Mouse (Mus musculus) macrophage (primary cell): ENCODE data around the gene Perp. TPM values are rescaled to one million over a fixed set of nuclear protein-coding genes. Genes with fewer than 3 reads are reported as not detected.

Experiments used
- H3K27ac ChIP-seq: fragments of 350-480 bp; formaldehyde crosslinking; 2 replicates; pipeline ENCODE4 v1.9.0; 2021
- H3K36me3 ChIP-seq: fragments of 350-480 bp; formaldehyde crosslinking; 2 replicates; pipeline ENCODE4 v1.9.0; 2021; ENCODE audit errors: inconsistent target
- H3K4me3 ChIP-seq: fragments of 350-480 bp; formaldehyde crosslinking; 2 replicates; pipeline ENCODE4 v1.9.0; 2021; ENCODE audit errors: inconsistent target
- H3K79me2 ChIP-seq: fragments of 350-480 bp; formaldehyde crosslinking; 2 replicates; pipeline ENCODE4 v1.9.0; 2021; ENCODE audit errors: inconsistent target
- WGBS: methylation state at CpG from one replicate; pipeline ENCODE4 v1.1.7; 2026; ENCODE audit warnings: inconsistent platforms; ENCODE audit not compliant: missing documents; 5-methylcytosine and 5-hydroxymethylcytosine counted together
- polyA plus RNA-seq: library from polyadenylated mRNA; stranded (reverse); fragments of 250-400 nt; gene quantifications from 3 replicates; pipeline ENCODE4 v1.2.4, GENCODE M21; 2018; ENCODE audit warnings: inconsistent platforms

Perp gene
- polyA plus RNA-seq, 1 experiment from 2014 or later = not detected

GRCm38 (mm10) chr10:18882190-18882589 lies 37.4 kb downstream of the Perp start:
- H3K79me2 ChIP-seq = no peaks in the 10 kb centered on the region
- no peak overlapping the region for H3K4me3 ChIP-seq
- H3K27ac ChIP-seq = no peak overlapping the region
- WGBS = 91% methylated on average over 1 of the region's 1 CpGs
- no peaks in the 10 kb centered on the region for H3K36me3 ChIP-seq

DNA sequence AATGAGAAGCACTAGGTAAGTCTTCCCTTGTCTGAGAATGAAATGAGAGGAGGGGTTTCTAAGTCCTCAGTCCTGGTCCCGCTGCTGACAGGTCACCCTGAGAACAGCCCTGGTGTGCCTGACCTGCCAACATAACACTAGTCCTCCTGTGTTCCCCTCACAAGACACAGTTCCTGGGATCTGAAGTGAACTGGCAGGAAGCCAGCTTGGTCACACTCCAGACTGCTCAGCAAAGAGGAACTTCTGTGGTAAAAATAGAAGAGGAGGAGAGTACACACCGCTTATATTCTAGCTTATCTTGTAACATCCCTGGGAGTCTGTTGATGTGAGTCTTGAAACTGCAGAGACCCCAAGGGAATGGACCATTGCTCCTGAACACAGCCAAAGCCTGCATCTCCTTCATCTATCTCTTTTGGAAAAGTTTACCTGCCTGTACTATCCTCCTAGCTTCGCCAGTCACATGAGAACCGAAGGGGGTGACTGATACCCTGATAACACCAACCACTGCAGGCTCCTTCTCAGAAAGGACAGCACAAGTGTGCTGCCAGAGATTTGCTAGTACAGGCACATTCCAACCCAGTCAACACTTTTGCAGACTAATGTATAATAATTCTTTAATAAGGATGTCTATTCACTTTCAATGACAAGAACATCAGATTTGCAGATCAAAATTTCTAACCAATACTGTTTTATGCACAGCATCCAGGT lies 42.3 kb downstream of the Perp start:
- Histone ChIP-seq H3K36me3 (no peaks in the 10 kb centered on the region), H3K79me2 (no peaks in the 10 kb centered on the region), H3K27ac (no peak overlapping the region), H3K4me3 (no peak overlapping the region)
- WGBS = 11% methylated on average over 4 of the region's 4 CpGs

DNA sequence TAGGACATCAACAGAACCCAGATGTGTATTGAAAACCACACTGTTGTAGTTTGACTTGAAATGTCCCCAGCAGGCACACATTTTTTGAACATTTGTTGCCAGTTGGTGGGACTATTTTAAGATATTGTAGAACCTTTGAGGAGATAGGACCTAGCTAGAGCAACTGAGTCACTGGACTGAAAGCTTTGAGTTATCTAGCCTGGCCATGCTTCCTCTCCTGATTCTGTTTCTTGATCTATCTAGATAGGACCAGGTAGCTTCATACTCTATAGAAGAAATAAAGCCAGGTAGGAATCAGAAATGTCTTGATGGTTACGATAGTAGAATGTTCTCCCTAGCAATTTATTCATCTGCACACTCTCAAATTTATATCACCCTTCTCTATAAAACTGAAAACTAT lies 43.9 kb downstream of the Perp start:
- Histone ChIP-seq H3K27ac (no peak overlapping the region), H3K4me3 (no peak overlapping the region), H3K79me2 (no peaks in the 10 kb centered on the region), H3K36me3 (no peaks in the 10 kb centered on the region)
- 86% methylated on average over 1 of the region's 1 CpGs for WGBS

DNA sequence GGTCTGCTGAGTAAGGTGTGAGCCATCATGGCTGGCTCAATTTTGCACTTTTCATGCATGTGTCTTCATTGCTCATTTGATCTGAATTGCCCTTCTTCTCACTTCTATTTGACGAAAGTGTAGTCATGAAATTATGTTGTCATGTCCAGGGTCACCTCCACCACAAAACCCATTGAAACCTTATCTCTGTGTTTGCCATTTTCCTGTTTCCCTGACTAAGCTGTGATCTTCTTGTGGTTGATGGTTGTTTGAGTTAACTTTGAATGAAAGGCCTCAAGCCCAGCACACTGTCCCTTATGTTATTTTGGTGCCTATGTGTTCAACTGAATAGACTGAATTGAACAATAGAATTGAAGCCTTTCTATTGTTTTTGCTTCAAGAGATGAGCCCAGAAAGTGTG lies 44.4 kb downstream of the Perp start:
- no peaks in the 10 kb centered on the region for H3K36me3 ChIP-seq
- H3K27ac ChIP-seq = no peak overlapping the region
- H3K4me3 ChIP-seq = no peak overlapping the region
- WGBS = 85% methylated on average over 1 of the region's 1 CpGs
- no peaks in the 10 kb centered on the region for H3K79me2 ChIP-seq

DNA sequence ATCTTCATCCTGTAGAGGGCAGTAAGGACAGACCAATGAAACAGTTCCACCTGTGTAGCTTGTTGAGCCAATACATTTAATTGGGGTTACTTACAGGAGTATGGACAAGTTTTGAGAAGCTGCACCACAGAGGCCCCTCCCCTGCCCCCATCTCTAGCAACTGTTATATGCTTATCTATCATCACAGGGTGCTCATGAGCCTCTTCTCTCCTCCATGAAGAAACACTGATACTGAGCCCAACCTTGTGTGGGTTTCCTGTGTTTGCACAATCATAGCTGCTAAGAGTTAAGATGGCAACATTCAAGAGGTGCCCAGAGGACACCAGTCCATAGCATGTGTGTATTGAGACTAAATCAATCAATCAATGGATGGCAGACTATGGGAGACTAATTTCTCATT lies 46.3 kb downstream of the Perp start:
- H3K4me3 ChIP-seq = no peak overlapping the region
- no peak overlapping the region for H3K27ac ChIP-seq
- H3K36me3 ChIP-seq = no peaks in the 10 kb centered on the region
- H3K79me2 ChIP-seq = no peaks in the 10 kb centered on the region

DNA sequence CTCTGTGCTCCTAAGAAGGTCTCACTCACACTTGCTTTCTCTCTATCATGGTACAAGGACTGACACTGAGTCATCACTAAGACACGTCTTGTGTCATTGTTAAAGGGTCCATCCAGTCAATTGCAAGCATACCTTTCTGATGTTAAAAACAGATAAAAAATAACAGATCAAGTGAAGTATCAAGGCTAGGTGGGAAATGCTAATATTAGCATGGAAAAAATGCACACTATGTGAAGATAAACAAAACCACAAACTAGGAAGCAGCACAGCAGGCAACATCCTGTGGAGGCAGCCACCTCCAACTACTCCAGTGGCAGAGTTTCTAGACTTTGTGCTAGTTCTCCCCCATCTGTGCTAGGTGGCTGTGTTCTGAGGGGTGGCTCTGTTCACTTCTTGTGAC lies 47.3 kb downstream of the Perp start:
- H3K79me2 ChIP-seq = no peaks in the 10 kb centered on the region
- H3K36me3 ChIP-seq = no peaks in the 10 kb centered on the region
- 62% methylated on average over 1 of the region's 1 CpGs for WGBS
- H3K27ac ChIP-seq = no peak overlapping the region
- H3K4me3 ChIP-seq = no peak overlapping the region

GRCm38 (mm10) chr10:18894259-18895166 lies 49.7 kb downstream of the Perp start:
- 81% methylated on average over 3 of the region's 6 CpGs for WGBS

GRCm38 (mm10) chr10:18904108-18904507 lies 59.3 kb downstream of the Perp start:
- no peaks in the 10 kb centered on the region for H3K79me2 ChIP-seq
- H3K27ac ChIP-seq = no peak overlapping the region
- H3K4me3 ChIP-seq = no peak overlapping the region
- no peaks in the 10 kb centered on the region for H3K36me3 ChIP-seq
- WGBS = 27% methylated on average over 6 of the region's 6 CpGs

More at GRCm38 (mm10) chr10:18894259-18895166, 49.7 kb downstream of the Perp start:
- H3K79me2 ChIP-seq = no peaks in the 10 kb centered on the region
- no peaks in the 10 kb centered on the region for H3K36me3 ChIP-seq
- no peak overlapping the region for H3K27ac ChIP-seq
- no peak overlapping the region for H3K4me3 ChIP-seq

Other genes with a start within 250 kb of the Perp start
- gene Arfgef3, start 101.1 kb upstream of the Perp start, polyA plus RNA-seq = 1.2 to 3.0 TPM (median 1.2 TPM) in 3 replicates
- gene Gm4922, start 58.2 kb upstream of the Perp start, polyA plus RNA-seq = not detected in 3 replicates
- 19.8 to 40.5 TPM (median 21.4 TPM) in 3 replicates for gene Tnfaip3, start 170.6 kb downstream of the Perp start, polyA plus RNA-seq